Mouse (Mus musculus) embryonic facial prominence, embryonic 10.5 days (tissue): Measurements from ENCODE around the gene Gm13288. TPM values are rescaled to one million over a fixed set of nuclear protein-coding genes. Genes with fewer than 3 reads are reported as not detected.
A peak's percentile ranks its signal among the peaks of the same experiment; 100 is the strongest.
"Not testable (repeated sequence)": the region's sequence is repeated elsewhere in the genome, so short reads cannot be mapped to it uniquely, and the experiment has no call there.

Source experiments
- DNase-seq: peaks from one replicate; pipeline ENCODE4 v3.0.0-alpha.2; 2017; ENCODE audit warnings: low spot score
- H3K27ac ChIP-seq: fragments of 300-500 bp; sonication (generic); replicated peaks from 2 replicates; pipeline ENCODE4 v1.5.1; 2016; ENCODE audit warnings: mild to moderate bottlenecking
- H3K27me3 ChIP-seq: fragments of 300-500 bp; sonication (generic); replicated peaks from 2 replicates; pipeline ENCODE4 v1.6.1; 2016; ENCODE audit warnings: low read depth, mild to moderate bottlenecking; ENCODE audit not compliant: poor library complexity, severe bottlenecking
- H3K36me3 ChIP-seq: fragments of 300-500 bp; sonication (generic); replicated peaks from 2 replicates; pipeline ENCODE4 v1.6.1; 2016; ENCODE audit warnings: mild to moderate bottlenecking, moderate library complexity
- H3K4me1 ChIP-seq: fragments of 300-500 bp; sonication (generic); 2 replicates; pipeline ENCODE4 v1.6.1; 2016
- H3K4me3 ChIP-seq: fragments of 300-500 bp; sonication (generic); 2 replicates; pipeline ENCODE4 v1.5.1; 2016; ENCODE audit warnings: mild to moderate bottlenecking, moderate library complexity
- H3K9me3 ChIP-seq: fragments of 300-500 bp; sonication (generic); 2 replicates; pipeline ENCODE4 v1.6.1; 2016; ENCODE audit warnings: mild to moderate bottlenecking
- WGBS: fragments of 180-500 bp; shearing (Covaris S2); methylation state at CpG from one replicate; pipeline ENCODE4 v1.1.7; 2016; 5-methylcytosine and 5-hydroxymethylcytosine counted together
- polyA plus RNA-seq: library from polyadenylated mRNA; unstranded; fragments of >200 nt; fragmentation: Nextera tagmentation; extraction: Ambion mirVana; gene quantifications from 2 replicates; pipeline ENCODE4 v1.2.1, GENCODE M21; 2016

The Gm13288 gene
- polyA plus RNA-seq, 1 experiment from 2014 or later: not detected

GRCm38 (mm10) chr4:88780320-88780719, 25.0 kb upstream of the Gm13288 start:
- not testable (repeated sequence) for H3K27me3 ChIP-seq, H3K9me3 ChIP-seq, H3K4me3 ChIP-seq, DNase-seq, H3K36me3 ChIP-seq, H3K27ac ChIP-seq, H3K4me1 ChIP-seq
- WGBS: 42% methylated on average over 16 of the region's 18 CpGs

- 24% methylated on average over 5 of the region's 7 CpGs for WGBS
- not testable (repeated sequence) for H3K4me1 ChIP-seq, H3K9me3 ChIP-seq, H3K27me3 ChIP-seq, DNase-seq, H3K36me3 ChIP-seq, H3K27ac ChIP-seq
- H3K4me3 ChIP-seq: peak within 1 kb of the TSS; percentile 40; the same call in 1 of the 2 replicates
These were observed 23.5 kb upstream of the Gm13288 start, which contains the start of gene Ifnz for GRCm38 (mm10) chr4:88781831-88782230. TSS of gene Ifnz (plus strand) at chr4:88782131.

GRCm38 (mm10) chr4:88782335-88782734, 23.0 kb upstream of the Gm13288 start:
- not testable (repeated sequence) for DNase-seq, H3K4me1 ChIP-seq, H3K27me3 ChIP-seq, H3K36me3 ChIP-seq, H3K27ac ChIP-seq, H3K9me3 ChIP-seq
- peak overlapping the region; percentile 40; the same call in 1 of the 2 replicates for H3K4me3 ChIP-seq
- WGBS: 2% methylated on average over 15 of the region's 31 CpGs

GRCm38 (mm10) chr4:88785409-88785808, 19.9 kb upstream of the Gm13288 start, which contains the start of gene Gm13276:
TSS of gene Gm13276 (plus strand) at chr4:88785709.
- H3K4me3 ChIP-seq, DNase-seq, H3K9me3 ChIP-seq, H3K27ac ChIP-seq, H3K36me3 ChIP-seq, H3K27me3 ChIP-seq, H3K4me1 ChIP-seq: not testable (repeated sequence)
- no CpG with 5 or more reads among the region's 27 CpGs for WGBS

GRCm38 (mm10) chr4:88788402-88788801, 16.9 kb upstream of the Gm13288 start, which contains the start of gene Gm13277:
TSS of gene Gm13277 (plus strand) at chr4:88788632.
- not testable (repeated sequence) for H3K36me3 ChIP-seq, H3K4me1 ChIP-seq, H3K27me3 ChIP-seq, H3K9me3 ChIP-seq, DNase-seq, H3K4me3 ChIP-seq, H3K27ac ChIP-seq
- WGBS: 0% methylated on average over 4 of the region's 28 CpGs

GRCm38 (mm10) chr4:88791250-88791649, 14.1 kb upstream of the Gm13288 start, which contains the start of gene Gm13278:
TSS of gene Gm13278 (plus strand) at chr4:88791550.
- H3K4me1 ChIP-seq, H3K27me3 ChIP-seq, H3K27ac ChIP-seq, H3K4me3 ChIP-seq, DNase-seq, H3K36me3 ChIP-seq, H3K9me3 ChIP-seq: not testable (repeated sequence)
- WGBS: no CpG with 5 or more reads among the region's 28 CpGs

GRCm38 (mm10) chr4:88793936-88794675, 11.2 kb upstream of the Gm13288 start, which contains the start of gene Gm13275:
TSS of gene Gm13275 (plus strand) at chr4:88794487.
- DNase-seq, H3K27me3 ChIP-seq, H3K36me3 ChIP-seq, H3K9me3 ChIP-seq, H3K27ac ChIP-seq, H3K4me1 ChIP-seq, H3K4me3 ChIP-seq: not testable (repeated sequence)
- WGBS: 2% methylated on average over 19 of the region's 52 CpGs

- not testable (repeated sequence) for H3K4me1 ChIP-seq, H3K9me3 ChIP-seq, H3K36me3 ChIP-seq, H3K4me3 ChIP-seq, H3K27ac ChIP-seq, DNase-seq, H3K27me3 ChIP-seq
- no CpG with 5 or more reads among the region's 28 CpGs for WGBS
These were observed 8.2 kb upstream of the Gm13288 start, which contains the start of gene Gm13279 for GRCm38 (mm10) chr4:88797097-88797496. TSS of gene Gm13279 (plus strand) at chr4:88797397.

- not testable (repeated sequence) for H3K4me3 ChIP-seq, H3K27me3 ChIP-seq, H3K36me3 ChIP-seq, H3K4me1 ChIP-seq, DNase-seq, H3K9me3 ChIP-seq, H3K27ac ChIP-seq
- WGBS: 9% methylated on average over 6 of the region's 7 CpGs
These were observed 6.0 kb upstream of the Gm13288 start, which contains the start of gene Gm13285 for GRCm38 (mm10) chr4:88799365-88799764. TSS of gene Gm13285 (plus strand) at chr4:88799665.

GRCm38 (mm10) chr4:88802954-88803353, 2.4 kb upstream of the Gm13288 start, which contains the start of gene Gm13287:
TSS of gene Gm13287 (plus strand) at chr4:88803254.
- not testable (repeated sequence) for H3K9me3 ChIP-seq, H3K4me3 ChIP-seq, H3K36me3 ChIP-seq, H3K4me1 ChIP-seq, DNase-seq, H3K27ac ChIP-seq
- no CpG with 5 or more reads among the region's 29 CpGs for WGBS
- H3K27me3 ChIP-seq: peaks cover 13% of the 10 kb centered on the region

- not testable (repeated sequence) for H3K4me1 ChIP-seq, H3K9me3 ChIP-seq, H3K36me3 ChIP-seq, DNase-seq, H3K27ac ChIP-seq
- Histone ChIP-seq H3K4me3 (peak overlapping the region; percentile 43; the same call in 1 of the 2 replicates), H3K27me3 (peaks cover 14% of the 10 kb centered on the region)
- 0% methylated on average over 21 of the region's 34 CpGs for WGBS
These were observed 430 bp downstream of the Gm13288 start for GRCm38 (mm10) chr4:88805761-88806160.

- H3K4me1 ChIP-seq: no peaks in the 10 kb centered on the region
- no peak within 1 kb of the TSS for H3K4me3 ChIP-seq
- H3K27ac ChIP-seq: no peak within 1 kb of the TSS
- no peaks in the 10 kb centered on the region for H3K9me3 ChIP-seq
- H3K27me3 ChIP-seq: no peaks in the 10 kb centered on the region; the same call in 1 of the 2 replicates
- H3K36me3 ChIP-seq: no peaks in the 10 kb centered on the region
- 68% methylated on average over 3 of the region's 3 CpGs for WGBS
- DNase-seq: no peak
These were observed 10.6 kb downstream of the Gm13288 start, which contains the start of gene Ifna7 for GRCm38 (mm10) chr4:88815928-88816327. TSS of gene Ifna7 (plus strand) at chr4:88816228.

- DNase-seq: no peak
- 82% methylated on average over 1 of the region's 1 CpGs for WGBS
- Histone ChIP-seq H3K27ac (no peak within 1 kb of the TSS), H3K9me3 (no peaks in the 10 kb centered on the region), H3K4me1 (no peaks in the 10 kb centered on the region), H3K4me3 (no peak within 1 kb of the TSS), H3K27me3 (no peaks in the 10 kb centered on the region), H3K36me3 (no peaks in the 10 kb centered on the region)
These were observed 14.3 kb downstream of the Gm13288 start, which contains the start of gene Ifna11 for GRCm38 (mm10) chr4:88819659-88820058. TSS of gene Ifna11 (plus strand) at chr4:88819959.
